Mouse (Mus musculus): ENCODE results near the gene Lim2. TPM values are rescaled to one million over a fixed set of nuclear protein-coding genes. Genes with fewer than 3 reads are reported as not detected.

Gene Lim2
- polyA plus RNA-seq, 1 experiment from 2014 or later, result not detected

DNA sequence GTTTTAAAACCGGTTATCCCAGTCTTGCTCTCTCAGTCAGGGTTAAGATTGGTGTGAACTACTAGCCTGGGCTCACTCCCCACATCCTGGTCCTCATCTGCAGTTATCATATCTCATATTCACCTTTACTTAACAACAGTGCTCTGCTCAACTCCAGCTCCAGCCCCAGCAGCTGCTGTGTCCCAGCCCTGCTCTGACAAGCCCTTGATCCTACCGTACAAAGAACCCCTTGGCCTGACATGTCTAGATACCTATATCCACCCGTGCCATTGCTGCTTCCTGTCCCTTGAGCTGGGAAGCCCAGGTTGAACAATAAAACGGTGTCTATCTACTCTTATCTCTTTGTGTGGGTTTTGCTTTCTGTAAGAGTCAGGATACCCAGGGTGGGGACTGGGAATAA, 2.0 kb downstream of the Lim2 start:
- Histone ChIP-seq H3K27ac (no peak overlapping the region), H3K4me3 (no peak overlapping the region), H3K9ac (no peak overlapping the region), H3K36me3 (no peaks in the 10 kb centered on the region), H3K27me3 (no peaks in the 10 kb centered on the region), H3K4me2 (no peak overlapping the region), H3K9me3 (no peaks in the 10 kb centered on the region), H3K4me1 (no peaks in the 10 kb centered on the region)
- WGBS, result 48% methylated on average over 4 of the region's 4 CpGs
- no peak for ATAC-seq (ENCODE audit: borderline replicate concordance, extremely low read depth, low FRiP score, low TSS enrichment)

DNA sequence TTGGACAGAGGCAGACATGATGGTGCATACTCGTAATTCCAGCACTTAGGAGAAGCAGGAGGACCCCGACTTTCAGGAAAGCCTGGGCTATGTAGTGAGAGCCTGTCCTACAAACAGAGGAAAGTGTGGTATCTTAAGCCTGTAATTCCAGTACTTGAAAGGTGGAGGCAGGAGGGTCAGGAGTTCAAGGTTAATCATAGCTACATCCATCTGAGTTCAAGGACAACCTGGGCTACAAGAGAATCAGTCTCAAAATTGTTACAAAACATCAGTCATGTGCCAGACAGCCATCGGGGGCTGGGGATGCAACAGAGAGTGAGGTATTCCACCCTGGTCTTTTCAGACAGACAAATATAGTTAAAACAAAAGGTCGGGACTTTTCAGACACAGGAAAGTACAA, 5.4 kb downstream of the Lim2 start:
- WGBS, result 63% methylated on average over 4 of the region's 4 CpGs

DNA sequence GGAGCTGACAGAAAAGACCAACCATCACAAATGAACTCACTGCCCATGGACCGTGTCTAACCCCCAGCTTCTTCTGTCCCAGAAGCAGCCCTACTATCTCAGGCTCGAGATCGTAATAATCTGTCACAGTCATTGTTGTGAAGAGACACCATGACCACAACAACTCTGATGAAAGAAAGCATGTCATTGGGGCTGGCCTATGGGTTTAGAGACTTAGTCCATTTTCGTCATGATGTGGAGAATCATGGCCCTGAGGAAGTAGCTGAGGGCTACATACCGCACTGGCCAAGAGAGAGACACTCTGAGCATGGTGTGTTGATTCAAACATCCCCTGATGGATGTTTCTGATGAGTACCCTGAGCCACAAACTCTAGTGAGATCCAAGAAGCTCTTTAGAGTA, 7.2 kb downstream of the Lim2 start:
- Histone ChIP-seq H3K9me3 (no peaks in the 10 kb centered on the region), H3K4me1 (no peaks in the 10 kb centered on the region), H3K4me2 (no peak overlapping the region), H3K36me3 (no peaks in the 10 kb centered on the region), H3K4me3 (no peak overlapping the region), H3K27ac (no peak overlapping the region), H3K27me3 (no peaks in the 10 kb centered on the region), H3K9ac (no peak overlapping the region)
- no peak for ATAC-seq (ENCODE audit: borderline replicate concordance, extremely low read depth, low FRiP score, low TSS enrichment)
- 83% methylated on average over 5 of the region's 5 CpGs for WGBS

More for the DNA sequence above, 5.4 kb downstream of the Lim2 start:
- no peaks in the 10 kb centered on the region for H3K9me3 ChIP-seq
- H3K9ac ChIP-seq, result no peak overlapping the region
- ATAC-seq (ENCODE audit: borderline replicate concordance, extremely low read depth, low FRiP score, low TSS enrichment), result no peak
- no peak overlapping the region for H3K27ac ChIP-seq
- no peaks in the 10 kb centered on the region for H3K4me1 ChIP-seq
- no peak overlapping the region for H3K4me2 ChIP-seq
- H3K4me3 ChIP-seq, result no peak overlapping the region
- H3K36me3 ChIP-seq, result no peaks in the 10 kb centered on the region
- no peaks in the 10 kb centered on the region for H3K27me3 ChIP-seq

DNA sequence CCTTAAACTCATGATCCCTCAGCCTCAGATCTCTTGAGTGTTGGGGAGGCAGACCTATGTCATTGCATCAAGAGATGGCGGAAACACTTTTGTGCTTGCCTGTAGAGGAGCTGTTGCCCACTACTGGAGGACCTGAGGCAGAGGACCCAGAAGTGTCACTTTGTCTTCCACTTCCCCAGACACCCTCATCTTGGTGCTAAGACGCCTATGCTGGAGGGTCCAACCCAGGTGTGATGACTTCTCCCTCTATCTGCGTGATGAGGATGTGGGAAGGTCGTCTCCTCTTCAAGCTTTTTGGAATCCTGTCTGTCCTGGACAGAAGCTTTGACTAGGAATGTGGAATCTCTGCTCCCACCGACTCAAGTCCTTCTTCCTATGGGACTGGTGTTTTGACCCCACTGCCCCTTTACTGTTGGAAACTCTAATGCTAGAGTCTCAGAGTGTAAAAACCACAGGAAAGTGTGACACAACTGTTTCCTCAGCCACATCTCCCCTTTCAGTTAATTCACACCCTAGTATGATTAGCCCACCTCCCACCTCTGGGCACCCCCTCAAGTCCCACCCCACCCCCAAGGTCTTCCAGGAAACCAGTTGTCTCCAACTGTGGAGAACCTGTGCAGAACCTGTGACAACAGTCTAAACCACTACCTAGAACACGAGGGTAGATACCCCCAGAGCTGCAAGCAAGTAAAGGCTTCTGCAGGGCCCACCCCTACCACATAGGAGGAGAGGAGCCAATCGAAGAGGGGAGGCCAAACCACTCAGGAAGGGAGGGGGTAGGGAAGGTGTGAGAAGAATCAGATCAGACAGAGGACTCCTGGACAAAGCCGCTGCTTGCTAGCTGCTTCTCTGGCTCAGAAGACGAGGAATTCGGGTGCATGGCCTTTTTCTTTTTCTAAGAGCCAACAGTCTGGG, 9.1 kb downstream of the Lim2 start, which contains the start of gene Nkg7:
Gene Nkg7 (plus strand): TSS at position 733 of the 915 bp plus-strand sequence.
- H3K9me3 ChIP-seq, result no peaks in the 10 kb centered on the region
- H3K4me1 ChIP-seq, result no peaks in the 10 kb centered on the region
- H3K4me2 ChIP-seq, result no peak within 1 kb of the TSS
- WGBS, result 56% methylated on average over 10 of the region's 10 CpGs
- no peaks in the 10 kb centered on the region for H3K27me3 ChIP-seq
- no peaks in the 10 kb centered on the region for H3K36me3 ChIP-seq
- H3K9ac ChIP-seq, result no peak within 1 kb of the TSS
- no peak within 1 kb of the TSS for H3K27ac ChIP-seq
- no peak for ATAC-seq (ENCODE audit: borderline replicate concordance, extremely low read depth, low FRiP score, low TSS enrichment)
- H3K4me3 ChIP-seq, result no peak within 1 kb of the TSS

DNA sequence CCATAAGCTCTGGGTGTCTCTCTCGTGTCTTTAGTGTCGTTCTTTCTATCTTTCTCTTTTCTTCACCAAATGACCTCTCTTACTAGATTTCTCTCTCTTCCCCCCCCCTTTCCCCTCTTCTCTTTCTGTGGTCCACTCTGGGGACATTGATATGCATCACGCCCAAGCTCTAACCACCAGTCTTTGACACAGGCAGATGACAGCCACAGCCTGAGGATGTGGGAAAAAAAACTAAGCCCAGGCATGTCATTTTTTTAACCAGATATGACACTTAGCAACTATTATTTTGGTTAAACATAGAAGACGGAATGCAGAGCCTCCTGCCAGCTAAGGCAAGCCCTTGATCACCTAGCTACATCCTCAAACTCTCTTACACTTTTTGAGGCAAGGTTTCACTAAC, 11.1 kb downstream of the Lim2 start:
- Histone ChIP-seq H3K9me3 (no peaks in the 10 kb centered on the region), H3K4me3 (no peak overlapping the region), H3K4me1 (peaks cover 8% of the 10 kb centered on the region), H3K27me3 (no peaks in the 10 kb centered on the region), H3K27ac (no peak overlapping the region), H3K9ac (no peak overlapping the region), H3K4me2 (no peak overlapping the region), H3K36me3 (no peaks in the 10 kb centered on the region)
- no peak for ATAC-seq (ENCODE audit: borderline replicate concordance, extremely low read depth, low FRiP score, low TSS enrichment)
- WGBS, result 66% methylated on average over 4 of the region's 4 CpGs

DNA sequence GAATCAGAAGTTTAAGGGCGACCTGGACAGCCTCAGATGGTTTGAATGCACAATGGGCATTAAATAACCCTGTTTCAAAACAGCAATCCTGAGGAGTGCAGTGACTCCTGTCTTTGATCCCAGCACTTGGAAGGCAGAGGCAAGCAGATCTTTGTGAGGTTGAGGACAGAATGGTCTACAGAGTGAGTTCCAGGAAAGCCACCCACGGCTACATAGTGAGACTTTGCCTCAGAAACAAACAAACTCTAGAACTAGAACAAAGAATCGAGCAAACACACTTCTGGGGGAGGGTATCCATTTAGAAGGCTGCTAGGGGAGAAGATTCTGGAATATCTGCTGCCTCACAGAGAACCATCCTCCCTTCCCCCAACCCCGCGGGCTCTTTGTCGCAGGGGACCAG, 13.0 kb downstream of the Lim2 start, which contains the start of gene Cldnd2:
Gene Cldnd2 (plus strand): TSS at position 301 of the 400 bp plus-strand sequence.
- ATAC-seq (ENCODE audit: borderline replicate concordance, extremely low read depth, low FRiP score, low TSS enrichment), result no peak
- no peak within 1 kb of the TSS for H3K27ac ChIP-seq
- no peak within 1 kb of the TSS for H3K4me2 ChIP-seq
- H3K9me3 ChIP-seq, result no peaks in the 10 kb centered on the region
- no peaks in the 10 kb centered on the region for H3K27me3 ChIP-seq
- H3K9ac ChIP-seq, result no peak within 1 kb of the TSS
- 76% methylated on average over 6 of the region's 6 CpGs for WGBS
- H3K36me3 ChIP-seq, result no peaks in the 10 kb centered on the region
- H3K4me3 ChIP-seq, result no peak within 1 kb of the TSS
- peaks cover 19% of the 10 kb centered on the region for H3K4me1 ChIP-seq

DNA sequence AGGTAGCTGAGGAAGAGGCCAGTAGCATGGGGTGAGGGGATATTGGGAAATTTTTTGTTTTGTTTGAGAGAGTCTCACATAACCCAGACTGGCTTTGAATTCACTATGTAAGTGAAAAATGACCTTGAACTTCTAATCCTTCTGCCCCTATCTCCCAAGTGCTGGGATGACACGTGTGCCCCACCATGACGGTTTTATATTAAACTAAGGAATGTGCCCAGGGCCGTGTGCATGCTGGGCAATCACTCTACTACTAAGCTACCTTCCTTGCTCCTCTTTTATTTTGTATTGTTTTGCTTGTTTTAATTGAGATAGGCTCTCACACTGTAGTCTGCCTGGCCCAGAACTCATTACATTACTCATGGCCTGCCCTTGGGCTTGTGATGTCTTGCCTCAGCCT, 13.6 kb downstream of the Lim2 start:
- Histone ChIP-seq H3K4me2 (no peak overlapping the region), H3K9ac (no peak overlapping the region), H3K9me3 (no peaks in the 10 kb centered on the region), H3K27ac (no peak overlapping the region), H3K27me3 (no peaks in the 10 kb centered on the region), H3K4me3 (no peak overlapping the region), H3K4me1 (peaks cover 19% of the 10 kb centered on the region), H3K36me3 (no peaks in the 10 kb centered on the region)
- ATAC-seq (ENCODE audit: borderline replicate concordance, extremely low read depth, low FRiP score, low TSS enrichment), result no peak
- 65% methylated on average over 3 of the region's 3 CpGs for WGBS

DNA sequence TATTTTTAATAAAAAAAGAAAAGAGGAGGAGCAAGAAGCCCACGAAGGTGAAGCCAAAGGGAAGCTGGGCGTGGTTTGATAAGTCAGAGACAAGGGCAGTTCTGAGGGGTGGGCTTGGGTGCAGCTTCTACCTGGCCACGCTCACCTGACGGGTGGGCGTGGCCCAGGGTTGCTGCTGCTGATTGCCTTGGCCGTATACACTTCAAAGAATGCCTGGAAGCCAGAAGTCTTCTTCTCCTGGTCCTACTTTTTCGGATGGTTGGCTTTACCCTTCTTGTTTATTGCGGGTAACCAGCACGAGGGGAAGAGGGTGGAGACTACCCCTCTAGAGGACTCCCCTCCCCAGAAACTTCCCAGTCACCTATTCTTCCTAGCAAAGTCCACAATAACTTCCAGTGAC, 15.2 kb downstream of the Lim2 start:
- Histone ChIP-seq H3K9ac (peak overlapping the region; percentile 50), H3K4me3 (peak overlapping the region; percentile 54), H3K27ac (peak overlapping the region; percentile 98), H3K27me3 (no peaks in the 10 kb centered on the region), H3K4me1 (peaks cover 19% of the 10 kb centered on the region), H3K4me2 (peak overlapping the region; percentile 84), H3K9me3 (no peaks in the 10 kb centered on the region), H3K36me3 (no peaks in the 10 kb centered on the region)
- no peak for ATAC-seq (ENCODE audit: borderline replicate concordance, extremely low read depth, low FRiP score, low TSS enrichment)
- 14% methylated on average over 9 of the region's 9 CpGs for WGBS

DNA sequence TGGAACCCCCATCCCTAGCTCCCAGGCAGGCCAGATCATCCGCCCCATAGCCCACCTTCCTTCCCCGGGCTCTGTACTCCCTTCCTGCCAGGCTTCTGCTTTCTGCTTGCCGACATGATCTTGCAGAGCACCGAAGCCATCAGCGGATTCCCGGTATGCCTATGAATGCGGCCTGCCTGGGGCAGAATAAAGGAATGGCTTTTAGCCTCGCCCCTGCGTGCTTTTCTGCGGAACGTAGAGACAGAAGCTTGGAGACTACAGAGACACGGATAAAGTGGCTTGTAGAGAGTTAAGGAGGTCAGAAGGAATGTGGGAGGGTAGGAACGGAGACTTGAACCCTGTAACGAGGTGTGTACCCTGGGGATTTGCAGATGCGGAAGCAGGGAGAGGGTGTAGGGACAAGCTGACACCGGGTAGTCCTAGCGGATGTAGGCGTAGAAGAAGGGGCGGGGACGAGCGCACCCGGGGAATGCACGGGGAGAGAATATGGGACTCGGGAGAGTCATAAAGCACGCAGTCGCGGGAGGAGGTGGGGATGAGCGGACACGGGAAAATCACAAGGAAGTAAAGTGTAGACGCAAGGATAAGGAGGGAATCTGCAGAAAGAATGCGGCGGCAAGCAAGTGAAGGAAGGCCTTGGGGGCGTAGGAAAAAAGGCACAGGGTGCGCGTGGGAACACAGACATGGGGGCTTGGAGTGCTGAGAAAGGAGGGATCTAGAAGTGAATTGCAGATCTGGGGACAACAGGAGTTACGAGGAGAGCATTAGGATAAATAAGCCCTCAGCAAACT, 15.9 kb downstream of the Lim2 start:
- H3K27me3 ChIP-seq, result no peaks in the 10 kb centered on the region
- WGBS, result 2% methylated on average over 36 of the region's 36 CpGs
- H3K4me2 ChIP-seq, result peak overlapping the region; percentile 84
- H3K9ac ChIP-seq, result peak overlapping the region; percentile 50
- H3K4me1 ChIP-seq, result peaks cover 19% of the 10 kb centered on the region
- H3K4me3 ChIP-seq, result peak overlapping the region; percentile 54
- H3K36me3 ChIP-seq, result no peaks in the 10 kb centered on the region
- ATAC-seq (ENCODE audit: borderline replicate concordance, extremely low read depth, low FRiP score, low TSS enrichment), result peak; percentile 93
- peak overlapping the region; percentile 98 for H3K27ac ChIP-seq
- H3K9me3 ChIP-seq, result no peaks in the 10 kb centered on the region

DNA sequence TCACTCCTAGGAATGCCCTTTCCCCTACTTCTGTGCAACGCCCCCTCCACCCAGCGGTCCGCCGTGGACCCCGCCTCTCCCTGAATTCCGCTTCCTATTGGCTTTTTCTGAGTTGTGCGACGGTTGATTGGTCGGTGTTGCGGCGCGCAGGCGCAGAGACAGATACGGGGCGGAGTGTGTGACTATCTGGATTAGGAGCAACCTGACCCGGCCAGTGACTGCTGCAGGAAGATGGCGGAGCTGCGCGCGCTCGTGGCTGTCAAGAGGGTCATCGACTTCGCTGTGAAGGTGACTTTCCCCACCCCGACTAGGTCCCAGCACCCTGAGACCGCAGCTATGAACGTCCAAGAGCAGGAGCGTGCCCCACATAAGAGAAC, 16.4 kb downstream of the Lim2 start, which contains the start of the genes Etfb and Gm45233:
Gene Etfb (plus strand): TSS at position 167 of the 377 bp plus-strand sequence.
Gene Gm45233 (plus strand): TSS at position 212 of the 377 bp plus-strand sequence.
- Histone ChIP-seq H3K4me3 (peak within 1 kb of the TSS; percentile 54), H3K4me2 (peak within 1 kb of the TSS; percentile 84), H3K4me1 (peaks cover 19% of the 10 kb centered on the region), H3K9me3 (no peaks in the 10 kb centered on the region), H3K36me3 (no peaks in the 10 kb centered on the region), H3K27ac (peak within 1 kb of the TSS; percentile 98), H3K9ac (peak within 1 kb of the TSS; percentile 54), H3K27me3 (no peaks in the 10 kb centered on the region)
- 0% methylated on average over 27 of the region's 27 CpGs for WGBS
- peak; percentile 97 for ATAC-seq (ENCODE audit: borderline replicate concordance, extremely low read depth, low FRiP score, low TSS enrichment)

DNA sequence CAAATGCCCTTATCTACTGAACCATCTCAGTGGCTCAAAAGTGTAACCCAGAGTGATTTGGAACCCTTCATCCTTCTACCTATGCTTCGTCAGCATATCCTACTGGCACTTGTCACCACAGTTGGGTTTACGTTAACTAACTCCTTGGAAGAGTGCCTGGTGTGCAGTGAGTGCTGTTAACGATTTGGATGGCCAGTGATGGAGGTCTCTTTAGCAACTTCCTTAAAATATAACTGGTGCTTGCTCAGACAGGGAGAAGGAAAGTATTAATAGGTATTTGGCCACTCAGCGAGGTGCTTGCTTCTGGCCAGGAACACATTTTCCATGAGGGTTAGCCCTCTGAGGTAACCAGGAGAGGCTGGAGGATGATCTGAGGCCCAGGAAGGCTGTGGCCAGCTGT, 20.3 kb downstream of the Lim2 start:
- Histone ChIP-seq H3K9me3 (no peaks in the 10 kb centered on the region), H3K27me3 (no peaks in the 10 kb centered on the region), H3K36me3 (peaks cover 6% of the 10 kb centered on the region), H3K4me2 (no peak overlapping the region), H3K4me3 (no peak overlapping the region), H3K9ac (no peak overlapping the region), H3K4me1 (peaks cover 14% of the 10 kb centered on the region), H3K27ac (no peak overlapping the region)
- 76% methylated on average over 4 of the region's 4 CpGs for WGBS
- no peak for ATAC-seq (ENCODE audit: borderline replicate concordance, extremely low read depth, low FRiP score, low TSS enrichment)

DNA sequence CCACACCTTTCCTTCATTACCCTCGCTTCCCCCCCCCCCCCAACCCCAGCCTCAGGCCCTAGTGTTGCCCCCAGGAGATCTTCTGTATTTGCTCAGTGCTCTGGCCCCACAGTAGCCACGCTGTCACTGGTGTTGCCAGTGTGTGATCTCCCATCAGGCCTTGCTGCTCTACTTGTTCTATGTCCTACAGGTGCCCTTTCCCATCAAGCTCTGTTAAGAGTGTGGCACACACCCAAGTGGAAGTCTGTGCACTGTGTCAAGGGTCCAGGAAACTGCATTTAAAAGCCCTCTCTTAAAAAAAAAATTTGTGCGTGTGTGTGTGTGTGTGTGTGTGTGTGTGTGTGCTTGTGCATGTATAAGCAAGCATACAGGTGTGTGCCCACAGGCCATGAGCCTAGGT, 20.8 kb downstream of the Lim2 start:
- no peak overlapping the region for H3K9ac ChIP-seq
- H3K4me1 ChIP-seq, result peaks cover 11% of the 10 kb centered on the region
- H3K4me2 ChIP-seq, result no peak overlapping the region
- H3K27me3 ChIP-seq, result no peaks in the 10 kb centered on the region
- H3K4me3 ChIP-seq, result no peak overlapping the region
- H3K9me3 ChIP-seq, result no peaks in the 10 kb centered on the region
- H3K36me3 ChIP-seq, result peaks cover 9% of the 10 kb centered on the region
- ATAC-seq (ENCODE audit: borderline replicate concordance, extremely low read depth, low FRiP score, low TSS enrichment), result no peak
- 69% methylated on average over 3 of the region's 3 CpGs for WGBS
- H3K27ac ChIP-seq, result no peak overlapping the region
